Mouse (Mus musculus) heart, adult 2 months (tissue): Measurements from ENCODE around the gene Col25a1.

Source experiments
- CTCF ChIP-seq: fragments of 200-600 bp; IDR thresholded peaks from 2 replicates; pipeline ENCODE4 v1.8.1; 2022; ENCODE audit warnings: antibody characterized with exemption, mild to moderate bottlenecking, moderate library complexity
- POLR2A ChIP-seq: fragments of 200-500 bp; IDR thresholded peaks from 2 replicates; pipeline ENCODE4 v1.6.1; 2011; ENCODE audit warnings: mild to moderate bottlenecking, low read depth, low read length, control low read depth; ENCODE audit not compliant: insufficient read depth

DNA sequence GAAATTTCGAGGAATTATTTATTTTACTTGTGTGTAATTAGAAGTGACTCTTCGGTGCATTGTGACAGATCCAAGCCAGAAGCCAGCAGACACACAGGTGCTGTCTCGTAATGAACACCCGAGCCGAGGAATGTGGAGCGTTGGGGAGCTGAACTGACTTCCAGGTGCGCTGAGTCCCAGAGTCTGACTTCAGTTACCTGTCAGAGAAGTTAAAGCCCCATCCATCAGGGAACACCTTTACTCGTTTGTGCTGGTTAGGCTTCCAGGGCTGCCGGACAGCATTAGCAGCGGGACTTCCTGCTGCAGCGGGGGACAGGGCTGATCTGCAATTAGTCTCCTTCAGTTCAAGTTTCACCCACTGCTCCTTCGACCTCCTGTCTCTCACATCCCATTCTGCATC lies 172.3 kb downstream of the Col25a1 start:
- TF ChIP-seq CTCF, result no peak
- no peak for TF ChIP-seq POLR2A
